Mouse (Mus musculus): Measurements from ENCODE around the gene Ctnnd2. TPM values are rescaled to one million over a fixed set of nuclear protein-coding genes. Genes with fewer than 3 reads are reported as not detected.

Ctnnd2 gene
- polyA plus RNA-seq (2017; shearing (Covaris generic)): not detected

DNA sequence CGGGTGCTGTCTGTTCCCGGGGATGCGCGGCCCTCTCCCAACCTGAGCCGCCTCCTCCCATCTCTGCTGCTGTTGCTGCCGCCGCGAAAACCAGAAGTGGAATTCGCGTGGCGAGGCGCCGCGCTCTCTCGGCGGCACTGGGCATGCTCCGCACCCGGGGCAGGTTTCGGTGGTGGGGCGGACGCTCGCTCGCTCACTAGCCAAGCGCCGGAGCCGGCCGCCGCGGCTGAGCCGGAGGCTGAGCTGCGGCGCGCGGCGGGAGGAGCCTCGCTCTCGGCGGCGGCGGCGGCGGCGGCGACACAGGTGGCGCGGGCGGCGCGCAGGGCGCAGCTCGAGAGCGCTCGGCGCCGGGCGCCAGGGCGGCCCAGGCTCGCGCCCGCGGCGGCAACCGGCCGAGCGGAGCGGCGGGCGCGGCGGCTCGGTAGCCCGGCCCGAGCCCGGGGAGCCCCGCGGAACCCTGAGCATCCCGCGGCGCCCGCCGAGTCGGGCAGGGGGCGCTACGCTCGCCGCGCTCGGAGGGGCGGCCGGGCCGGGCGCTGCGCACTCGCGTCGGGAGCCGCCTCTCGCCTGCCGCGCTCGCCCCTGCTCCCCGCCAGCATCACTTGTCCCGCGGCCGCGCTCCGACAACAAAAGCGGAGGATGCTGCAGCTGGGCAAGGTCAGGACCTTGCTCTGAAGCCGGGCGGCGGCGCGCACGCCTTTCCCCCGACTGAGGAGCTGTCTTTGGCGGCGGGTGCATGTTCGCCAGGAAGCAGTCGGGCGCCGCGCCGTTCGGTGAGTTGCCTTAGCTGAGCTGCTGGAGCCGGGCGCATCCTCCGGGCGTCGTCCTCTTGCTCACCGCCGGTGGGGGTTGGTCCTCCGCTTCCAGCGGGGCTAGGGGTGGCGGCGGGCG, at the start of gene Ctnnd2:
TSS of gene Ctnnd2 (plus strand) at position 203 of the 891 bp plus-strand sequence.

